Mouse (Mus musculus) hindbrain, embryonic 16.5 days (tissue): Measurements from ENCODE around the gene Wipf1. TPM values are rescaled to one million over a fixed set of nuclear protein-coding genes. Genes with fewer than 3 reads are reported as not detected.

ENCODE experiments used
- ATAC-seq: fragments of 200-750 bp; cut with Nextera tagmentation; 2 replicates; pipeline ENCODE4 v1.8.0; 2017; ENCODE audit warnings: moderate TSS enrichment, moderate library complexity
- H3K27ac ChIP-seq: fragments of 300-500 bp; sonication (generic); 2 replicates; pipeline ENCODE4 v1.5.1; 2014; ENCODE audit warnings: low read depth, mild to moderate bottlenecking, control low read depth, low read length, moderate library complexity
- H3K27me3 ChIP-seq: fragments of 300-500 bp; sonication (generic); replicated peaks from 2 replicates; pipeline ENCODE4 v1.6.1; 2014; ENCODE audit warnings: low read length; ENCODE audit not compliant: control insufficient read depth, insufficient read depth
- H3K36me3 ChIP-seq: fragments of 300-500 bp; sonication (generic); 2 replicates; pipeline ENCODE4 v1.6.1; 2014; ENCODE audit warnings: mild to moderate bottlenecking, low read length, moderate library complexity, mixed read lengths; ENCODE audit not compliant: control insufficient read depth, insufficient read depth
- H3K4me1 ChIP-seq: fragments of 300-500 bp; sonication (generic); 2 replicates; pipeline ENCODE4 v1.6.1; 2014; ENCODE audit warnings: low read depth, low read length; ENCODE audit not compliant: control insufficient read depth, insufficient read depth
- H3K4me2 ChIP-seq: fragments of 300-500 bp; sonication (generic); 2 replicates; pipeline ENCODE4 v1.6.1; 2014; ENCODE audit warnings: mild to moderate bottlenecking, low read length, control low read depth, moderate library complexity
- H3K4me3 ChIP-seq: fragments of 300-500 bp; sonication (generic); 2 replicates; pipeline ENCODE4 v1.5.1; 2014; ENCODE audit warnings: mild to moderate bottlenecking, low read length, control low read depth, moderate library complexity
- H3K9ac ChIP-seq: fragments of 300-500 bp; sonication (generic); 2 replicates; pipeline ENCODE4 v1.6.1; 2014; ENCODE audit warnings: low read depth, mild to moderate bottlenecking, control low read depth, low read length, moderate library complexity
- H3K9me3 ChIP-seq: fragments of 300-500 bp; sonication (generic); 2 replicates; pipeline ENCODE4 v1.6.1; 2014; ENCODE audit warnings: mild to moderate bottlenecking, low read length, moderate library complexity; ENCODE audit not compliant: control insufficient read depth
- WGBS: fragments of 180-500 bp; shearing (Covaris S2); extraction: QIAGEN DNeasy Blood & Tissue Kit; methylation state at CpG from one replicate; pipeline ENCODE4 v1.1.7; 2014; 5-methylcytosine and 5-hydroxymethylcytosine counted together
- polyA plus RNA-seq: library from polyadenylated mRNA; unstranded; fragments of >200 nt; fragmentation: Nextera tagmentation; extraction: Ambion mirVana; gene quantifications from 2 replicates; pipeline ENCODE4 v1.2.1, GENCODE M21; 2015

The Wipf1 gene
- polyA plus RNA-seq, 1 experiment from 2014 or later = 2.4 TPM

DNA sequence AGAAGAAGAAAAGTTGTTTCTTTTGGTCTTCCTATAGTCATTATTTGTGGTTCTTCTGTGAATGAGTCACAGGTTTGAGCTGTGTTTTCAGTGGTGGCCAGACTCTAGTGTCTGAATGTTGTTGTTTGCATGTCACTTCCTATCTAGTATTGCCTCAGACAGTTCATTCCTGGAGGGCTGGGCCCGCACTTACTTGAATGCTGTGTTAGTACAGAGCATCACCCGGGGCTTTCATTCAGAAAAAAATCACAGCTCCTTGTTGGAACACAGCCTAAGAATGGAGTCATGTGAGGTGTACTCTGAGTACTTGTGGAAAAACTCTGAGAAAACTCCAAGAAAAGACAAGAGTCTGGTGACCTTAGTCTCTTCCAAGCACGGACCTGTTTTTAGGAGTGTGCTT lies 23.4 kb upstream of the Wipf1 start:
- Histone ChIP-seq H3K27me3 (no peaks in the 10 kb centered on the region), H3K4me3 (no peak overlapping the region), H3K9me3 (no peaks in the 10 kb centered on the region), H3K4me2 (no peak overlapping the region), H3K27ac (no peak overlapping the region), H3K4me1 (no peaks in the 10 kb centered on the region), H3K9ac (no peak overlapping the region), H3K36me3 (no peaks in the 10 kb centered on the region)
- 73% methylated on average over 3 of the region's 3 CpGs for WGBS
- ATAC-seq = no peak

- Histone ChIP-seq H3K9me3 (no peaks in the 10 kb centered on the region), H3K4me3 (no peak overlapping the region), H3K27ac (no peak overlapping the region), H3K27me3 (no peaks in the 10 kb centered on the region), H3K36me3 (no peaks in the 10 kb centered on the region), H3K4me2 (peak overlapping the region; percentile 14; the same call in 1 of the 2 replicates), H3K4me1 (no peaks in the 10 kb centered on the region), H3K9ac (no peak overlapping the region)
- peak; percentile 42; the same call in 1 of the 2 replicates for ATAC-seq
- WGBS = 27% methylated on average over 6 of the region's 6 CpGs
Observed at GRCm38 (mm10) chr2:73550725-73551124, 21.2 kb upstream of the Wipf1 start.

DNA sequence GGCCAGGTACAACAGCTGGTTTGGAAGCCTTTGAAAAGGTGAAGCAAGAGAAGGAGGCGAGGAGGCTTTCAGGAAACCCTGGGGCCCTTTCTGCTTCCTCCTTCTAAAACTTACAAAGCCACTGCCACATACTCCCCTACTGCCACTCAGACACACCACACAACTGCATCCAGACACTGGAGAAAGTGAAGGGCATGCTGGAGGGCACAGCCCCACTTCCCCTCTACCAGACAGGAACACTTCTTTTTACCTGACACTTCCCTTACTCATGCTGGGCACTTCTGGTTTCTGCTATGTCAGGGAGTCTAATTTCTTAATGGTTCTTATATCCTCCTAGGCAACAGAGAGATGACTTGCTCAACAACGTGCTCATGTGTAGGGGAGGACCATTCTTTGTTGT lies 19.0 kb upstream of the Wipf1 start:
- Histone ChIP-seq H3K4me3 (no peak overlapping the region), H3K27ac (no peak overlapping the region), H3K27me3 (no peaks in the 10 kb centered on the region; the same call in 1 of the 2 replicates), H3K9me3 (no peaks in the 10 kb centered on the region), H3K4me2 (no peak overlapping the region), H3K4me1 (no peaks in the 10 kb centered on the region), H3K36me3 (no peaks in the 10 kb centered on the region), H3K9ac (no peak overlapping the region)
- 66% methylated on average over 2 of the region's 2 CpGs for WGBS
- no peak for ATAC-seq

DNA sequence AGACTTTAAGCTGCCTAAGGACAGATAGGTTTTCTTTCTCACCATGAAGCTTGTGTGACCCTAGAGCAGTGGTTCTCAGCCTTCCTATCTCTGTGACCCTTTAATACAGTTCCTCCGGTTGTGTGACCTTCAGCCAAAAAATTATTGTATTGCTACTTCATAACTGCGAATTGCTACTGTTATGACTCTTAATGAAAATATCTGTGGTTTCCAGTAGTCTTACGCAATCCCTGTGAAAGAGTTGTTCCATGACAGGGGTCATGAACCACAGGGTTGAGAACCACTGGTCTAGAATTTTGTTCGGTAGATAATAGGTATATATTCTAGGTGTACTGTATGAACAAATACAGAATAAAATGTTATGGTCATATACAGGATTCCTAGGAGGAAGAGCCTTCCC lies 17.7 kb upstream of the Wipf1 start:
- H3K27me3 ChIP-seq = no peaks in the 10 kb centered on the region; the same call in 1 of the 2 replicates
- no peaks in the 10 kb centered on the region for H3K4me1 ChIP-seq
- H3K36me3 ChIP-seq = no peaks in the 10 kb centered on the region
- ATAC-seq = no peak
- no peak overlapping the region for H3K4me3 ChIP-seq
- no peak overlapping the region for H3K4me2 ChIP-seq
- H3K9me3 ChIP-seq = no peaks in the 10 kb centered on the region
- WGBS = 92% methylated on average over 4 of the region's 4 CpGs
- no peak overlapping the region for H3K27ac ChIP-seq
- no peak overlapping the region for H3K9ac ChIP-seq

DNA sequence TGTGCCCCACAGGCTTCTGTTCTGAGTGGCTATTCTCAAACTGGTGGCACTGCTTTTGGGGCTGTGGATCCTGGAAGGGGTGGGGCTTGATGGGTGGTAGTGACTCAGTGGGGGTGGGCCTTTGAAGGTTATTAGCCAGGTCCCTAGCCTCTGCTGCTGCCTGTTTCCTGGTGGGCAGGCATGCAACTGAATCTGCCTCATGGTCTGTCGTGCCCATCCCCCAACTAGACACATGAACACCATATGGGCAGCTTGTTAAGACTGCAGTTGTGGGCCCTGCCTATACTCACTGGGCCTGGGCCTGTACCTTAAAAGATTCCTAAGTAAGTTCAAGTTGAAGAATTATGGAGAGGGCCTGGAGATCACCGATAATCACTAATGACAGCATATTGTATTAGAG lies 16.0 kb upstream of the Wipf1 start:
- H3K36me3 ChIP-seq = no peaks in the 10 kb centered on the region
- H3K4me3 ChIP-seq = no peak overlapping the region
- H3K9me3 ChIP-seq = no peaks in the 10 kb centered on the region
- H3K4me2 ChIP-seq = no peak overlapping the region
- no peak for ATAC-seq
- WGBS = 89% methylated on average over 2 of the region's 2 CpGs
- no peaks in the 10 kb centered on the region for H3K4me1 ChIP-seq
- H3K9ac ChIP-seq = no peak overlapping the region
- H3K27me3 ChIP-seq = no peaks in the 10 kb centered on the region; the same call in 1 of the 2 replicates
- no peak overlapping the region for H3K27ac ChIP-seq

GRCm38 (mm10) chr2:73540450-73541162 lies 11.1 kb upstream of the Wipf1 start:
- no peaks in the 10 kb centered on the region for H3K36me3 ChIP-seq
- no peak overlapping the region for H3K4me3 ChIP-seq
- H3K9ac ChIP-seq = no peak overlapping the region
- no peak overlapping the region for H3K27ac ChIP-seq
- ATAC-seq = no peak
- peak overlapping the region; percentile 5; the same call in 1 of the 2 replicates for H3K4me2 ChIP-seq
- 43% methylated on average over 16 of the region's 16 CpGs for WGBS
- no peaks in the 10 kb centered on the region for H3K4me1 ChIP-seq
- no peaks in the 10 kb centered on the region; the same call in 1 of the 2 replicates for H3K27me3 ChIP-seq
- H3K9me3 ChIP-seq = no peaks in the 10 kb centered on the region

GRCm38 (mm10) chr2:73539697-73540096 lies 10.2 kb upstream of the Wipf1 start:
- Histone ChIP-seq H3K9ac (no peak overlapping the region), H3K4me2 (no peak overlapping the region), H3K36me3 (no peaks in the 10 kb centered on the region), H3K27ac (no peak overlapping the region), H3K27me3 (no peaks in the 10 kb centered on the region; the same call in 1 of the 2 replicates), H3K4me1 (no peaks in the 10 kb centered on the region), H3K9me3 (no peaks in the 10 kb centered on the region), H3K4me3 (no peak overlapping the region)
- 40% methylated on average over 1 of the region's 1 CpGs for WGBS
- ATAC-seq = no peak

DNA sequence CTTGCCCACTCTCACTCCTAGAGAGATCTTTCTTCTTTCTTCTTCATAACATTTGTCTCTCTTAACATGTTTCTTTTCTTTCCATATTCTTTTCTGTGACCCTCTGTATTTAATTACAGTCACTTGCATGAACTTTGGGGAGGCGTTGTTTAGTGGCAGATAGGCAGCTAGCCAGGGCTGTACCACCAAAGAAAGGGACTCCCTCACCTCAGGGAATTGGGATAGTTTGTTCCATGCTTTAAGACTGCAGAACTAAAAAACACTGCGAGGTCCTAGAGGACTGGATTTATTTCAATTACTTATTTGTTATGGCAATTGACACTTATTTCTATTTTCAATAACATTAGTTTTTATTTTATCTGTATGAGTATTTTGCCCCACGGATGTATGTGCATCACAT lies 9.6 kb upstream of the Wipf1 start:
- 84% methylated on average over 3 of the region's 3 CpGs for WGBS

GRCm38 (mm10) chr2:73538590-73538989 lies 9.1 kb upstream of the Wipf1 start:
- H3K36me3 ChIP-seq = no peaks in the 10 kb centered on the region
- H3K4me2 ChIP-seq = no peak overlapping the region
- no peak for ATAC-seq
- H3K4me3 ChIP-seq = no peak overlapping the region
- H3K4me1 ChIP-seq = no peaks in the 10 kb centered on the region
- no peak overlapping the region for H3K27ac ChIP-seq
- no peak overlapping the region for H3K9ac ChIP-seq
- H3K9me3 ChIP-seq = no peaks in the 10 kb centered on the region
- H3K27me3 ChIP-seq = no peaks in the 10 kb centered on the region
- WGBS = 84% methylated on average over 13 of the region's 13 CpGs

More for the DNA sequence above, 9.6 kb upstream of the Wipf1 start:
- H3K9me3 ChIP-seq = no peaks in the 10 kb centered on the region
- no peak for ATAC-seq
- no peaks in the 10 kb centered on the region for H3K36me3 ChIP-seq
- no peak overlapping the region for H3K27ac ChIP-seq
- no peaks in the 10 kb centered on the region; the same call in 1 of the 2 replicates for H3K27me3 ChIP-seq
- H3K4me2 ChIP-seq = no peak overlapping the region
- no peaks in the 10 kb centered on the region for H3K4me1 ChIP-seq
- no peak overlapping the region for H3K9ac ChIP-seq
- no peak overlapping the region for H3K4me3 ChIP-seq
